Mouse (Mus musculus) Patski (cell line): ENCODE measurements around the gene Ntng2. TPM values are rescaled to one million over a fixed set of nuclear protein-coding genes. Genes with fewer than 3 reads are reported as not detected.

ENCODE experiments used
- ATAC-seq: fragments of 100-300 bp; one replicate; pipeline ENCODE4 v1.8.0; 2021
- CTCF ChIA-PET: fragments of 350-600 bp; sonication (Branson Sonifier 250); formaldehyde crosslinking; loops from one replicate; lab custom pipeline; 2022; ENCODE audit warnings: inconsistent platforms; lab: Charles Lee
- POLR2A ChIA-PET: fragments of 350-600 bp; sonication (Branson Sonifier 250); formaldehyde crosslinking; loops from one replicate; lab custom pipeline; 2022; ENCODE audit warnings: antibody characterized with exemption, inconsistent platforms; lab: Charles Lee
- DNase-seq: peaks from one replicate; pipeline ENCODE4 v3.0.0-alpha.2; 2011; ENCODE audit warnings: low read depth, low spot score
- H3K27me3 ChIP-seq: fragments of 371-371 bp; one replicate; pipeline ENCODE4 v1.5.1; 2021
- CTCF ChIP-seq: fragments of 100-300 bp; IDR thresholded peaks from one replicate; pipeline ENCODE4 v1.5.1; 2021
- in situ Hi-C: fragments of 300-500 bp; cut with MboI; formaldehyde crosslinking; loops from 3 replicates; pipeline ENCODE4 v1.11.1; 2018; ENCODE audit warnings: low pct_unique_long_range_greater_than_20kb, mixed read lengths
- polyA plus RNA-seq: library from polyadenylated mRNA; unstranded; gene quantifications from one replicate; pipeline ENCODE4 v1.2.3, GENCODE M21; 2021

The Ntng2 gene
- polyA plus RNA-seq, 1 experiment from 2014 or later, result 16.8 TPM

GRCm38 (mm10) chr2:29217042-29217441 lies 35.8 kb downstream of the Ntng2 start:
- CTCF ChIA-PET, result interaction anchor here (1.4 kb wide), 1 partner anchor 22 kb away, joined by 3 read pairs; no protein-coding TSS in a partner anchor
- TF ChIP-seq CTCF, result no peak
- DNase-seq (no peak), ATAC-seq (no peak)
- in situ Hi-C loops, result no loop called here
- POLR2A ChIA-PET, result no interaction called here
- H3K27me3 ChIP-seq, result no peaks in the 10 kb centered on the region

GRCm38 (mm10) chr2:29216286-29217012 lies 36.4 kb downstream of the Ntng2 start:
- DNase-seq, result no peak
- H3K27me3 ChIP-seq, result no peaks in the 10 kb centered on the region
- POLR2A ChIA-PET, result interaction anchor here (1.4 kb wide), 1 partner anchor 10 kb away, joined by 4 read pairs; no protein-coding TSS in a partner anchor
- in situ Hi-C loops, result no loop called here
- TF ChIP-seq CTCF, result no peak
- CTCF ChIA-PET, result no interaction called here
- ATAC-seq, result no peak

- in situ Hi-C loops, result loop anchor here (5.0 kb wide), 1 partner anchor 36 kb away; no protein-coding TSS in a partner anchor
- no peak for TF ChIP-seq CTCF
- no peaks in the 10 kb centered on the region for H3K27me3 ChIP-seq
- no peak for ATAC-seq
- CTCF ChIA-PET, result no interaction called here
- POLR2A ChIA-PET, result interaction anchor here (1.5 kb wide), 1 partner anchor 9 kb away, joined by 4 read pairs; no protein-coding TSS in a partner anchor
- no peak for DNase-seq
Observed at GRCm38 (mm10) chr2:29206156-29206555, 46.6 kb downstream of the Ntng2 start.

- CTCF ChIA-PET, result interaction anchor here (1.2 to 1.3 kb wide), 2 partner anchors 10 to 353 kb away, joined by 3 to 6 read pairs; no protein-coding TSS in a partner anchor
- in situ Hi-C loops, result no loop called here
- POLR2A ChIA-PET, result no interaction called here
- DNase-seq (no peak), ATAC-seq (no peak)
- H3K27me3 ChIP-seq, result no peaks in the 10 kb centered on the region
- no peak for TF ChIP-seq CTCF
Observed at GRCm38 (mm10) chr2:29201223-29201955, 51.4 kb downstream of the Ntng2 start.

GRCm38 (mm10) chr2:29199909-29200308 lies 52.9 kb downstream of the Ntng2 start:
- POLR2A ChIA-PET, result no interaction called here
- H3K27me3 ChIP-seq, result no peaks in the 10 kb centered on the region
- ATAC-seq (no peak), DNase-seq (no peak)
- CTCF ChIA-PET, result interaction anchor here (0.8 to 1.3 kb wide), 5 partner anchors 10 to 382 kb away, joined by 3 to 6 read pairs (median 3); no protein-coding TSS in a partner anchor
- no peak for TF ChIP-seq CTCF
- in situ Hi-C loops, result loop anchor here (10.0 kb wide), 1 partner anchor 355 kb away; no protein-coding TSS in a partner anchor

GRCm38 (mm10) chr2:29198446-29198845 lies 54.4 kb downstream of the Ntng2 start:
- in situ Hi-C loops, result loop anchor here (10.0 kb wide), 1 partner anchor 356 kb away; no protein-coding TSS in a partner anchor
- POLR2A ChIA-PET, result interaction anchor here (0.6 kb wide), 1 partner anchor 379 kb away, joined by 3 read pairs; no protein-coding TSS in a partner anchor
- no peak for DNase-seq

GRCm38 (mm10) chr2:29196844-29197243 lies 56.0 kb downstream of the Ntng2 start:
- DNase-seq (no peak), ATAC-seq (no peak)
- CTCF ChIA-PET, result no interaction called here
- TF ChIP-seq CTCF, result no peak
- no peaks in the 10 kb centered on the region for H3K27me3 ChIP-seq
- POLR2A ChIA-PET, result no interaction called here
- in situ Hi-C loops, result loop anchor here (10.0 kb wide), 1 partner anchor 358 kb away; no protein-coding TSS in a partner anchor

More at GRCm38 (mm10) chr2:29198446-29198845, 54.4 kb downstream of the Ntng2 start:
- no peak for TF ChIP-seq CTCF
- no peak for ATAC-seq
- CTCF ChIA-PET, result interaction anchor here (0.9 kb wide), 1 partner anchor 355 kb away, joined by 3 read pairs; no protein-coding TSS in a partner anchor
- no peaks in the 10 kb centered on the region for H3K27me3 ChIP-seq

- peak; percentile 28 for ATAC-seq
- H3K27me3 ChIP-seq, result no peaks in the 10 kb centered on the region
- no peak for DNase-seq
- TF ChIP-seq CTCF, result no peak
- in situ Hi-C loops, result loop anchor here (10.0 kb wide), 1 partner anchor 360 kb away; no protein-coding TSS in a partner anchor
- CTCF ChIA-PET, result interaction anchor here (0.6 to 1.4 kb wide), 3 partner anchors 14 to 359 kb away, joined by 3 to 4 read pairs (median 3); no protein-coding TSS in a partner anchor
- POLR2A ChIA-PET, result no interaction called here
Observed at GRCm38 (mm10) chr2:29194547-29195463, 58.0 kb downstream of the Ntng2 start.

- ChIA-PET CTCF (no interaction called here), POLR2A (interaction anchor here (0.5 kb wide), 1 partner anchor 86 kb away, joined by 5 read pairs; no protein-coding TSS in a partner anchor)
- no peak for DNase-seq
- in situ Hi-C loops, result loop anchor here (10.0 kb wide), 1 partner anchor 361 kb away; no protein-coding TSS in a partner anchor
- no peaks in the 10 kb centered on the region for H3K27me3 ChIP-seq
- no peak for TF ChIP-seq CTCF
- no peak for ATAC-seq
Observed at GRCm38 (mm10) chr2:29193819-29194546, 58.8 kb downstream of the Ntng2 start.
